Mouse (Mus musculus) left cerebral cortex, postnatal 36 days (tissue): ENCODE data around the gene Sp110. TPM values are rescaled to one million over a fixed set of nuclear protein-coding genes. Genes with fewer than 3 reads are reported as not detected.
"Not testable (repeated sequence)": the region's sequence is repeated elsewhere in the genome, so short reads cannot be mapped to it uniquely, and the experiment has no call there.

Experiments
- DNase-seq, 2 experiments: peaks; one replicate each; pipeline ENCODE4 v3.0.0; 2021 to 2022; ENCODE audit warnings: low spot score in 2 of 2, mixed read lengths in 1 of 2
- intact Hi-C: fragments of 180-260 bp; cut with DNase I; formaldehyde crosslinking; loops from one replicate; pipeline ENCODE4 v1.15.1; 2025
- total RNA-seq, 2 experiments: library from RNA; stranded (reverse); gene quantifications; 2 replicates each; pipeline ENCODE4 v1.2.3; 2021

Sp110 gene
- 1 to 10 TPM in 1 of 2 experiments, under 1 TPM in 1; 0.62 to 1.2 TPM for total RNA-seq

- intact Hi-C loops, DNase-seq: not testable (repeated sequence)
These were observed at the start of gene Sp110 for GRCm38 (mm10) chr1:85598271-85599012. Gene Sp110 (minus strand): TSS chr1:85598817.

GRCm38 (mm10) chr1:85638144-85638543 lies 39.5 kb upstream of the Sp110 start:
- intact Hi-C loops, DNase-seq: not testable (repeated sequence)

- intact Hi-C loops, DNase-seq: not testable (repeated sequence)
These were observed 38.3 kb upstream of the Sp110 start for GRCm38 (mm10) chr1:85636936-85637335.

GRCm38 (mm10) chr1:85618689-85619088 lies 20.1 kb upstream of the Sp110 start:
- intact Hi-C loops, DNase-seq: not testable (repeated sequence)

GRCm38 (mm10) chr1:85617161-85617560 lies 18.5 kb upstream of the Sp110 start:
- DNase-seq, intact Hi-C loops: not testable (repeated sequence)

- not testable (repeated sequence) for DNase-seq
These were observed 17.2 kb upstream of the Sp110 start for GRCm38 (mm10) chr1:85615819-85616218.

GRCm38 (mm10) chr1:85615096-85615495 lies 16.5 kb upstream of the Sp110 start:
- DNase-seq, intact Hi-C loops: not testable (repeated sequence)

More at GRCm38 (mm10) chr1:85615819-85616218, 17.2 kb upstream of the Sp110 start:
- intact Hi-C loops = not testable (repeated sequence)

- intact Hi-C loops, DNase-seq: not testable (repeated sequence)
These were observed 12.0 kb upstream of the Sp110 start for GRCm38 (mm10) chr1:85610581-85610980.

GRCm38 (mm10) chr1:85608361-85608760 lies 9.7 kb upstream of the Sp110 start:
- intact Hi-C loops, DNase-seq: not testable (repeated sequence)

- DNase-seq, intact Hi-C loops: not testable (repeated sequence)
These were observed 5.7 kb upstream of the Sp110 start for GRCm38 (mm10) chr1:85604341-85604740.

GRCm38 (mm10) chr1:85600794-85601193 lies 2.2 kb upstream of the Sp110 start:
- not testable (repeated sequence) for DNase-seq

GRCm38 (mm10) chr1:85600078-85600477 lies 1.5 kb upstream of the Sp110 start, which contains the start of gene Sp140:
Gene Sp140 (plus strand): TSS chr1:85600378.
- intact Hi-C loops, DNase-seq: not testable (repeated sequence)

More at GRCm38 (mm10) chr1:85600794-85601193, 2.2 kb upstream of the Sp110 start:
- intact Hi-C loops = not testable (repeated sequence)

GRCm38 (mm10) chr1:85592526-85592925 lies 6.1 kb downstream of the Sp110 start:
- DNase-seq, intact Hi-C loops: not testable (repeated sequence)

- intact Hi-C loops = not testable (repeated sequence)
These were observed 9.9 kb downstream of the Sp110 start for GRCm38 (mm10) chr1:85588697-85589096.

GRCm38 (mm10) chr1:85581518-85581917 lies 17.1 kb downstream of the Sp110 start:
- intact Hi-C loops = loop anchor here (5.0 kb wide), 1 partner anchor 156 kb away; no protein-coding TSS in a partner anchor
- DNase-seq = not testable (repeated sequence)

More at GRCm38 (mm10) chr1:85588697-85589096, 9.9 kb downstream of the Sp110 start:
- not testable (repeated sequence) for DNase-seq

GRCm38 (mm10) chr1:85580578-85580977 lies 18.0 kb downstream of the Sp110 start:
- intact Hi-C loops = loop anchor here (5.0 kb wide), 1 partner anchor 157 kb away; no protein-coding TSS in a partner anchor
- DNase-seq = not testable (repeated sequence)

GRCm38 (mm10) chr1:85580148-85580534 lies 18.5 kb downstream of the Sp110 start:
- not testable (repeated sequence) for DNase-seq
- intact Hi-C loops = loop anchor here (5.0 kb wide), 1 partner anchor 157 kb away; no protein-coding TSS in a partner anchor

- intact Hi-C loops = loop anchor here (5.0 kb wide), 1 partner anchor 158 kb away; no protein-coding TSS in a partner anchor
- DNase-seq = not testable (repeated sequence)
These were observed 19.1 kb downstream of the Sp110 start for GRCm38 (mm10) chr1:85579199-85580147.

GRCm38 (mm10) chr1:85578372-85579010 lies 20.1 kb downstream of the Sp110 start:
- intact Hi-C loops, DNase-seq: not testable (repeated sequence)
